Mouse (Mus musculus) midbrain, embryonic 12.5 days (tissue): ENCODE results near the gene Zan. TPM values are rescaled to one million over a fixed set of nuclear protein-coding genes. Genes with fewer than 3 reads are reported as not detected.

Experiments
- ATAC-seq: fragments of 200-750 bp; cut with Nextera tagmentation; 2 replicates; pipeline ENCODE4 v1.8.0; 2017; ENCODE audit warnings: low read depth, moderate TSS enrichment, moderate library complexity; ENCODE audit not compliant: low FRiP score
- H3K27ac ChIP-seq: fragments of 300-500 bp; sonication (generic); replicated peaks from 2 replicates; pipeline ENCODE4 v1.5.1; 2016; ENCODE audit warnings: mild to moderate bottlenecking
- H3K27me3 ChIP-seq: fragments of 300-500 bp; sonication (generic); 2 replicates; pipeline ENCODE4 v1.6.1; 2016; ENCODE audit warnings: mild to moderate bottlenecking
- H3K36me3 ChIP-seq: fragments of 300-500 bp; sonication (generic); 2 replicates; pipeline ENCODE4 v1.6.1; 2016
- H3K4me1 ChIP-seq: fragments of 300-500 bp; sonication (generic); 2 replicates; pipeline ENCODE4 v1.6.1; 2016
- H3K4me2 ChIP-seq: fragments of 300-500 bp; sonication (generic); replicated peaks from 2 replicates; pipeline ENCODE4 v1.6.1; 2016; ENCODE audit warnings: mild to moderate bottlenecking, moderate library complexity
- H3K4me3 ChIP-seq: fragments of 300-500 bp; sonication (generic); 2 replicates; pipeline ENCODE4 v1.5.1; 2016; ENCODE audit warnings: mild to moderate bottlenecking
- H3K9ac ChIP-seq: fragments of 300-500 bp; sonication (generic); replicated peaks from 2 replicates; pipeline ENCODE4 v1.6.1; 2016; ENCODE audit warnings: mild to moderate bottlenecking, moderate library complexity
- H3K9me3 ChIP-seq: fragments of 300-500 bp; sonication (generic); 2 replicates; pipeline ENCODE4 v1.6.1; 2016; ENCODE audit warnings: mild to moderate bottlenecking
- WGBS: fragments of 180-500 bp; shearing (Covaris S2); methylation state at CpG from one replicate; pipeline ENCODE4 v1.1.7; 2016; 5-methylcytosine and 5-hydroxymethylcytosine counted together
- polyA plus RNA-seq: library from polyadenylated mRNA; unstranded; fragments of >200 nt; fragmentation: Nextera tagmentation; extraction: Ambion mirVana; gene quantifications from 2 replicates; pipeline ENCODE4 v1.2.1, GENCODE M21; 2016

Gene Zan
- polyA plus RNA-seq, 1 experiment from 2014 or later, result 0.03 TPM

DNA sequence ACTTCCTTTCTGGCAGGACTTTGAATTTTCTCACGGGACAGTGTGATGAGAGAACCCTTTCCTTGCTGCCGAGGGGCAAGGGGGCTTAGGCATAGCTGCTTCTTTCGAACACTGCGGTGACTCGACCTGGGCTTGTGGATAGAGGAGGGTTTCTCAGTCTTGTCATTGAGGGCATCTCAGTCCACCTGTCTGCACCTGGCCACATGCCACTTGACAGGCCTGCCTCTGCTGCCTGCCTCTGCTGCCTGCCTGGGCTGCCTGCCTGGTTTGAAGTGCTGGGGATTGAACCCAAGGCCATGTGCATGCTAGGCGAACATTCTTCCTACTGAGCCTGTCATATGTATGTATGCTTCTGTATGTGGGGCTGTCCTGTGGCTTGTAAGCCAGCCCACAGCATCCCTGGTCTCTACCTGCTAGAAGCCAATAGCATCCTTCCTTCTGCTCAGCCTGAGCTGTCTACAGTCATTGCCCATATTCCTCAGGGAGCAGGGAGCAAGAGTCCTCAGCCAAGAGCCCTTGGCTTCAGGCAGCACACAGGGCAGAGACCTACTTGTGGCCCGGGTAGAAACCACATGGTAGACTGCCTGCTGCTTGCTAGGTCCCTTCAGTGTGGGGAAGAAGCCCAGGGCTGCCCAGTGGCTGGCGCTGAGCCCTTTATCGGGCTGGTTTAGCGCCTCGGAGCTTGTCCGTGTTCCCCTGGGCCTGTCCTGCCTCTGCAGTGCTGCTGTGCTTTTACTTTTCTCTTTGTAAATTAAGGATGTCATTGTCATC lies 37.3 kb upstream of the Zan start:
- Histone ChIP-seq H3K9me3 (no peaks in the 10 kb centered on the region), H3K4me1 (peaks cover 37% of the 10 kb centered on the region), H3K27ac (no peak overlapping the region), H3K27me3 (no peaks in the 10 kb centered on the region), H3K36me3 (peaks cover 11% of the 10 kb centered on the region), H3K4me2 (peak overlapping the region; percentile 2; the same call in 1 of the 2 replicates), H3K4me3 (no peak overlapping the region), H3K9ac (0 out of 2 replicates have a peak overlapping the region, but pooled peaks have one; percentile 12)
- ATAC-seq, result no peak
- WGBS, result 84% methylated on average over 12 of the region's 12 CpGs

DNA sequence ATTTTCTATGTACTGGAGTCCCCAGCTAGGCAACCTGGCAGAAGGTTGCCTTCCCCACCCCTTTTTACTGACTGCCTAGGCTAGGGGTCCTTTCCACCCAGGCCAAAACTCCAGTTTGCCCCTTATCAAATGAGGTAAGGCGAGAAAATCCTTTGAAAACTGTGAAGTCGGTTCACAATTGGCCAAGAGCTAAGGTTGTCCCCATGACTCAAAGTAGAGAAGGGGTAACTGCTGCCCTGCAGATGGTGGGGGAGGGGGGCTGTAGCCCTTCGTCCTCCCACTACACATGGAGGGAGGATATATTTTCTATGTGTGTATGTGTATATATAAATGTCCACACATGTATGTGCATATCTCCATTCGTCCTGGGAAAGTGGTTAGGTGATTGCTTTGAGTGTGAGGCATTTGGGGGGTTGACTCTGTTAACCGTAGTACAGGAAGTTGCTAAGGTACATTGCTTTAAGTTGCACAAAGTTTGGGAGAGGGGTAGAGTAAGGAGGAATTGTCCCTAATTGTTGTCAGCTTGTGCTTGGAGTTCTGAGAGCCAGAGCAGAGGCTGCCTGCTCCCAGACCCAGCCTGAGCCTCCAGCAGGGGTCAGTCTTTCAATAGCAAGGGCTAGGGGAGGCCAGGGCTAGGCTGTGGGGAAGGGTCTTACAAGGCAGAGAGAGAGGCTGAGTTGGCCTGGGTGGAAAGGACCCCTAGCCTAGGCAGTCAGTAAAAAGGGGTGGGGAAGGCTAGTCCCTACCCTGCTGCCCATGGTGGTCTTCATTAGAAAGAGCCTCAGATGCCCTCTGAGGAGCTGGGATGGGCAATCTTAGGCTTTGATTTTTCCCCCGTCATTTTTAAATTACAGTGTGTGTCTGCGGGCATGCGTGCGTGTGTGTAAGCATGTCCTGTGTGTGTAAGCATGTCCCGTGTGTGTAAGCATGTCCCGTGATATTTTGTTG lies 36.3 kb upstream of the Zan start:
- peak; percentile 55; the same call in 1 of the 2 replicates for ATAC-seq
- Histone ChIP-seq H3K27me3 (no peaks in the 10 kb centered on the region; the same call in 1 of the 2 replicates), H3K27ac (no peak overlapping the region), H3K36me3 (peaks cover under 1% of the 10 kb centered on the region; the same call in 1 of the 2 replicates), H3K4me3 (no peak overlapping the region), H3K9ac (peak overlapping the region; percentile 100; the same call in 1 of the 2 replicates), H3K4me1 (peaks cover 37% of the 10 kb centered on the region), H3K9me3 (no peaks in the 10 kb centered on the region), H3K4me2 (peak overlapping the region; percentile 94)
- 82% methylated on average over 11 of the region's 11 CpGs for WGBS

DNA sequence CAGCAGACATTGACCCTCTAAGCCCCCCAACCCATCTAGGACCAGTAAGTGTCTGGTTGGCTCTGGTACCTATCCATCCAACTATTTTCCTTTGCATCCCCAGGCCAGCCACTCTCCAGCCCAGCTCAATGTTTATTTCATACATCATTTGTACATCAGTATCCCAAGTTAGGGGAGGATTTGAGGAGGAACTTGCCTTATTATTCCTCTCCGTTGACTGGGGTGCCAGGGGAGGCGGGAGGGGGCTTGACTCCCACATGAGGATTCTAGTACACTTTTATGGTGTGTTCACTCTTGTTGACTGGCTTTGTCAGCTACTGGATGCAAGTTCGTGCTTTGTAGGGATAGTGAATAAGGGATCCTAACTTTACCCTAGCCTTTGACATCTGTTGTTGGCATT lies 34.8 kb upstream of the Zan start:
- no peaks in the 10 kb centered on the region for H3K9me3 ChIP-seq
- no peaks in the 10 kb centered on the region; the same call in 1 of the 2 replicates for H3K27me3 ChIP-seq
- H3K4me1 ChIP-seq, result peaks cover 37% of the 10 kb centered on the region
- H3K4me3 ChIP-seq, result peak overlapping the region; percentile 90
- peak overlapping the region; percentile 100 for H3K9ac ChIP-seq
- H3K36me3 ChIP-seq, result no peaks in the 10 kb centered on the region
- H3K4me2 ChIP-seq, result peak overlapping the region; percentile 94
- H3K27ac ChIP-seq, result peak overlapping the region; percentile 86; the same call in 1 of the 2 replicates
- 61% methylated on average over 3 of the region's 3 CpGs for WGBS
- ATAC-seq, result no peak

DNA sequence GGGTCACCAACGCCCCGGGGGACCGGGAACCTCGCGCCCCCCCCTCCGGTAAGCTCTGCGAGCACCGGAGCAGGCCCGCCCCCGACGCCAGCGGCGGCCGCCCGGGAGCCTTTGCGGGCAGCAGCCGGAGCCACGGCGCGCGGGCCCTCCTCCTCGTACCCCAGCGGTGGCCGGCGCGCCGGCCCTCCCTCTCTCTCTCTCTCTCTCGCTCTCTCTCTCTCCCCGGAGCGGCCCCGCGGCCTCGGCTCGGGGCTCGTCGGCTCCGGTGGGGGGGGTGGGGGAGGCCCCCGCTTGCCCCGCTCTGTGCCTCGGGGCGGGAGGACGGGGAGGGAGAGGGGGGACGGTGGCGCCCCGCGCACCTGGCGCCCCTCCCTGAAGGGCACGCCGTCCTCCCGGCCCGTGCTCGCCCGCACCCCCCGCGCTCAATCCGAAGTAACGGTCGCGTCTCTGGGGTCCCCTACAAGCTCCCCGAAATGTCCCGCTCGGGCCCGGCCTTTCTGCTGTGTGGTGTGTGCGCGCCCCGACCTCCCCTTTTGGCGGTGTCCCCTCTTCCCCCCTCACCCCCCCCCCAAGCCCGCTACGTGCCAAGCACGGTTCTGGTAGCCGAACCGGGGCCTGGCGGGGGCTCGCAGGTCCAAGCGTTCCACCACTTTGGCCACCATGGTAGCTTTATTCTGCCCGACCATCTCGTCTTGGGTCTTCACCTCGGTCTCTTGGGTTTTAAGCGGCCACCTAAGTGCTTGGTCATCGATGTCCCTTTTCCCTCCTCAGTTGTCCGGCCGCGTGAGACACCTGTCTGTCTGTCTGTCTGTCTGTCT lies 33.9 kb upstream of the Zan start:
- Histone ChIP-seq H3K4me3 (peak overlapping the region; percentile 90), H3K36me3 (no peaks in the 10 kb centered on the region), H3K9ac (peak overlapping the region; percentile 100), H3K4me2 (peak overlapping the region; percentile 94), H3K27me3 (no peaks in the 10 kb centered on the region; the same call in 1 of the 2 replicates), H3K4me1 (peaks cover 37% of the 10 kb centered on the region), H3K9me3 (no peaks in the 10 kb centered on the region), H3K27ac (peak overlapping the region; percentile 86)
- ATAC-seq, result peak; percentile 58
- under 1% methylated on average over 18 of the region's 83 CpGs for WGBS

DNA sequence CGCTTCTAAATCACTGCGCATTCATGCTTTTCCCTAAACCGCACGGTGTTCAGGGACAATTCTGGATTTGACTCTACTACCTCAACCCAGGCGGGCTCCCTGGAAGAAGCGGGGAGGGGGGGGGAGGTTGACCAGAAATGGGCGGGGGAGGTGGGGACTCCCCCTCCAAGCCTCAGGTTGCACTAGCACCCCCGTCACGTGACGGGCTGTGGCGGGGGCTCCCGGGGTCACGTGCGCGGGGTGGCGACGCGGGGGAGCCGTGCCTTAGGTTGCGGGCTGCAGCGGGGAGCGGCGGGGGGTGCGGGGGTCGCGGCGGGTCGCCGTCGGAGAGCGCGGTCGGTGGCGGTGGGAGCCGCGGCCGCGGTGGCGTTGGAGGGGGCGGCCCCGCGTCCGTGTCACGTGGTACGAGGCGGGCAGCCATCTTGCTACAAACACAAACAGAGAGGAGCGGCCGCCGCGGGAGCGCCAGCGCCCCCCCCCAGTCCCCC lies 33.2 kb upstream of the Zan start:
- peak; percentile 80 for ATAC-seq
- Histone ChIP-seq H3K4me3 (peak overlapping the region; percentile 90), H3K9ac (peak overlapping the region; percentile 100), H3K4me2 (peak overlapping the region; percentile 94), H3K4me1 (peaks cover 37% of the 10 kb centered on the region), H3K36me3 (no peaks in the 10 kb centered on the region), H3K27me3 (no peaks in the 10 kb centered on the region; the same call in 1 of the 2 replicates), H3K9me3 (no peaks in the 10 kb centered on the region), H3K27ac (peak overlapping the region; percentile 86)
- 9% methylated on average over 9 of the region's 52 CpGs for WGBS

DNA sequence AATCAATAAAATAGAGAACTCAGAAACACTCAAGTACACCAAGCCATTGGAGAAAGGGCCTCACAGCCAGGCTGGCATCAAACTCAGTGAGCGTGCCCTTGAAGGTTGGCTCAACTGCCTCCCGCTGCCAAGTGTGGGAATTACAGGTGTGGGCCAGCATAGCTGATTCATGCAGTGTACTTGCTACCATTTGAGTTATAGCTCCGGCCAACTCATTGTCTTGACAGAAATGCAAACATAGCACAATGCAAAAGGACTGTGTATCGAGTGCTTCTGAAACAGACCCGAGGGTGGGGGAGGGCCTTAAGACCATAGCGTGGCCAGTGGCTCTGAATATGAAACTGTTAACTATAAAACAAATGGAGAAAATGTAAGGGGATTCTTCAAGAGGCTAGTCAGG lies 27.2 kb upstream of the Zan start:
- Histone ChIP-seq H3K27me3 (no peaks in the 10 kb centered on the region; the same call in 1 of the 2 replicates), H3K4me1 (peaks cover 16% of the 10 kb centered on the region), H3K27ac (no peak overlapping the region), H3K9ac (no peak overlapping the region), H3K4me2 (no peak overlapping the region), H3K9me3 (no peaks in the 10 kb centered on the region), H3K4me3 (no peak overlapping the region), H3K36me3 (peaks cover 8% of the 10 kb centered on the region; the same call in 1 of the 2 replicates)
- WGBS, result 87% methylated on average over 6 of the region's 6 CpGs
- no peak for ATAC-seq

DNA sequence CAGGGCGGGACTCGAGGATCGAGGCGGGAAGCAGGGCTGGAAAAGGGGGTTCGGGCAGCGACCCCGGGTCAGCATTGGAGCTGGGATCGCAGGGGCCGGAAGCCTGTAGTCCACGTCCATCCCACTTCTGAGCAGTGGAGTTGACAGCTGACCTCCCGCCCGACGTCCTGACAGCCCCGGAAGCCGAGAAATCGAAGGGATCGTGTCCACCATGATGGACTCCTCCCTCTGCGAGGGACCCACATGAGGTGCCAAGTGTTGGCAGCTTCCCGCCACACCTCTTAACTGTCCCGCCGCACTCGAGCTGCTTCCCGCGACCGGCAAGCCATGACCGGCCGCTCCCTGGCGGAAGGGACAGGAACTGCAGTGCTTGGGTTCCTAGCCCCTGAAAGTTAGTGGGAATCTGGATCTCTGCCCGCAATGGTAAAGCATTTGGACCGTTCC lies 25.8 kb upstream of the Zan start:
- H3K4me1 ChIP-seq, result peaks cover 16% of the 10 kb centered on the region
- no peaks in the 10 kb centered on the region for H3K9me3 ChIP-seq
- peak; percentile 85 for ATAC-seq
- peak overlapping the region; percentile 63 for H3K9ac ChIP-seq
- WGBS, result under 1% methylated on average over 30 of the region's 30 CpGs
- H3K4me2 ChIP-seq, result peak overlapping the region; percentile 76
- peak overlapping the region; percentile 94 for H3K27ac ChIP-seq
- H3K4me3 ChIP-seq, result peak overlapping the region; percentile 64
- H3K36me3 ChIP-seq, result peaks cover 8% of the 10 kb centered on the region; the same call in 1 of the 2 replicates
- no peaks in the 10 kb centered on the region for H3K27me3 ChIP-seq

DNA sequence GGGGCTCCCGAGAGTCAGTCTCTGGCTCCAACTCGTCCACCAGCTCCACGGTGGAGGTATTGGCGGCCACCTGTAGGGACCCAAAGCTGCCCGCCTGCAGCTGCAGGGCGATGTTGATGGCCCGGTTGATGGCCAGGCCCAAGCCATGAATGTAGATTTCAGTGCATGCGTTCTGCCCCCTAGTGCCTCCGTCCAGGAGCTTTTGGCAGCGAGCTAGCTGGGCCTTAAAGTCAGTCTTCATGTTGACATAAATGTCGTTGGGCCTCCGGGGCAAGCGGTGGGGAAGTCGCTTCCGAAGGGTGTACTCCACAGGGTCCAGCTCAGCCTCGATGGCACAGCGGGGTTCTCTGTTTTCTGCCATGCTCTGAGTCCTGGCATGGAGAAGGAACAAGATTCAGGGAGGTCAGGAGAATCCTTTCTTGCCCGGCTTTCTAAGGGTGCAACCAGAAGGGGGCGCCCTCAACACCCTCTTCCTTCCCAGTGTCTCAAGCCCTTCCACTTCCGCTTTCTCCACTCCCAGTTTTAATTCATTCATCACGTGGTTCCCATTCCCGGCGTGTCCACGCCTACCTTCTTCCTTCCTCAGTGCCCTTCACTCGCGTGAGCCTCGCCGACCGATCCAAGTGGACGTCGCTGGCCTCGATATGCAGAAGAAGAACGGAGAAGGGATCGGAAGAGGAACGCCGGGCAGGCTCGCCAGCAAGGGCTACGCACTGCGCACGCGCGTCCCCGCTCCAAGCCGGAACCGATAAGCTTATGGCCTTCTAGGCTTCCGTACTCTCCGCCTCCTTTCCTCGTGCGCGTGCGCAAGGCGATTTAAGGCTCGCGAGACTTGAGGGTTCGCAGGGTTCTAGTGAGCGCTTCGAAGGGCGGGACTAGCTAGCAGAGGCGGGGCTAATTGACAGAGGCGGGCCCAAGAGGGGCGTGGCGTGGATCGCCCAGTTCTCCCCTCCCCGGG lies 25.1 kb upstream of the Zan start, which contains the start of gene Pop7:
Gene Pop7, minus strand, starts transcription at position 810 of the 958 bp plus-strand sequence.
- 2% methylated on average over 64 of the region's 64 CpGs for WGBS
- H3K36me3 ChIP-seq, result peaks cover 8% of the 10 kb centered on the region; the same call in 1 of the 2 replicates

DNA sequence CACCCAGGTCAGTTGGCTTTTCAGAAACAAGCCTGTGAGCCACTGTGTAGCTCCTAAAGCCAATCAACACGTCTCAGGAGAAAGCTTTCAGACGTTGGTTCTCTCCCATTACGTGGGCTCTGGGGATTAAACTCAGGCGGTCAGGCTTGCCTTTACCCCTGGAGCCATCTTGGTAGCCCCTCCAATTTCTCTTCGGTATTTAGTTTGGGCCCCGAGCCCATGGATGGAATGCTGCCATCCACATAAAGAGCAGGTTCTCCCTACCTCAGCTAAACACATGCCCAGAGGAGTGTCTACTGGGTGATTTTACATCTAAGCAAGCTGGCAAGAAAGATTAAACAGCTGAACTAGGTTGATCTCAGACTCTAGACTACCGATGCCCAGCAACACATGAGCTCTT lies 23.3 kb upstream of the Zan start:
- no peaks in the 10 kb centered on the region for H3K9me3 ChIP-seq
- no peak for ATAC-seq
- H3K27ac ChIP-seq, result no peak overlapping the region
- no peaks in the 10 kb centered on the region for H3K27me3 ChIP-seq
- H3K4me3 ChIP-seq, result no peak overlapping the region
- no peak overlapping the region for H3K9ac ChIP-seq
- H3K36me3 ChIP-seq, result peaks cover 8% of the 10 kb centered on the region; the same call in 1 of the 2 replicates
- peaks cover 16% of the 10 kb centered on the region for H3K4me1 ChIP-seq
- no peak overlapping the region for H3K4me2 ChIP-seq
- 90% methylated on average over 7 of the region's 7 CpGs for WGBS

More for the DNA sequence above, 25.1 kb upstream of the Zan start, which contains the start of gene Pop7:
- peak within 1 kb of the TSS; percentile 64 for H3K4me3 ChIP-seq
- peak; percentile 93 for ATAC-seq
- H3K9ac ChIP-seq, result peak within 1 kb of the TSS; percentile 63
- H3K9me3 ChIP-seq, result no peaks in the 10 kb centered on the region
- no peaks in the 10 kb centered on the region for H3K27me3 ChIP-seq
- H3K4me2 ChIP-seq, result peak within 1 kb of the TSS; percentile 76
- peak within 1 kb of the TSS; percentile 94 for H3K27ac ChIP-seq
- H3K4me1 ChIP-seq, result peaks cover 16% of the 10 kb centered on the region

DNA sequence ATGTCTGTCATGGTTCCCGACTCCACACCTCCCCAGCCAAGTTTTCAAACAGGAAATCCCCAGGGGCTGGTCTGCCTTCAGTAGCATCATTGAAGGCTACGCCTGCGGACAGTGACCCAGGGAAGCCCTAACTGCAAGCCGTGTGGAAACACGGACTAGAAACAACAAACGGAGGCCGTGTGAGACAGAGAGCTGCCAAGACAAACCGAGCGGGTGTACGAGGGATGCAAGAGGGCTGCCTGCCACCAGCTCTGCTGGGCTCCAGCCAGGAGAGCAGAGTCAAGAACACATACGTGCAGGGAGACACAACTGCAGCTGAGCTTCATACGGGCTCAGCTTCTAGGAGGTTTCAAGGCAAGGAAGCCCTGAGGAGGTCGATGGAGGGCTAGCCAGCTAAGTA lies 17.0 kb upstream of the Zan start:
- no peaks in the 10 kb centered on the region for H3K36me3 ChIP-seq
- no peaks in the 10 kb centered on the region for H3K27me3 ChIP-seq
- no peaks in the 10 kb centered on the region for H3K9me3 ChIP-seq
- no peak overlapping the region for H3K9ac ChIP-seq
- 87% methylated on average over 13 of the region's 13 CpGs for WGBS
- H3K4me3 ChIP-seq, result no peak overlapping the region
- H3K27ac ChIP-seq, result no peak overlapping the region
- ATAC-seq, result no peak
- H3K4me1 ChIP-seq, result no peaks in the 10 kb centered on the region
- no peak overlapping the region for H3K4me2 ChIP-seq
